Mouse (Mus musculus) E14TG2a.4 (cell line): ENCODE data around the gene Vps8.

Source experiments
- CTCF ChIP-seq: conservative IDR thresholded peaks from 2 replicates; pipeline ENCODE4 v1.5.1; 2014; ENCODE audit warnings: low read length
- NANOG ChIP-seq: IDR thresholded peaks from 2 replicates; pipeline ENCODE4 v1.6.1; 2014; ENCODE audit warnings: borderline replicate concordance, low read length, mixed read lengths
- POU5F1 ChIP-seq: IDR thresholded peaks from 2 replicates; pipeline ENCODE4 v1.6.1; 2014; ENCODE audit warnings: low read length, borderline replicate concordance

- no peak for TF ChIP-seq CTCF
- no peak for TF ChIP-seq POU5F1
- TF ChIP-seq NANOG, result no peak
Measured at GRCm38 (mm10) chr16:21570786-21571185, 147.9 kb downstream of the Vps8 start.
